Mouse (Mus musculus): ENCODE results near the gene Lair1.
"Not testable (repeated sequence)": the region's sequence is repeated elsewhere in the genome, so short reads cannot be mapped to it uniquely, and the experiment has no call there.

Lair1 gene

GRCm38 (mm10) chr7:4063714-4064425, 866 bp upstream of the Lair1 start:
- Histone ChIP-seq H3K27me3 (ENCODE audit: insufficient read depth, low read length) (no peaks in the 10 kb centered on the region), H3K36me3 (ENCODE audit: insufficient read depth, low read length) (no peaks in the 10 kb centered on the region), H3K9me3 (ENCODE audit: low read length) (peaks cover 27% of the 10 kb centered on the region), H3K4me1 (replicated peaks; ENCODE audit: low read depth, low read length) (no peaks in the 10 kb centered on the region), H3K4me3 (replicated peaks; ENCODE audit: low read length) (no peak overlapping the region)
- TF ChIP-seq CTCF (conservative IDR thresholded peaks at IDR 0.05; ENCODE audit: low read length): no peak
- TF ChIP-seq NANOG (IDR thresholded peaks at IDR 0.05; ENCODE audit: borderline replicate concordance, low read length): no peak
- no peak for TF ChIP-seq POU5F1 (IDR thresholded peaks at IDR 0.05; ENCODE audit: borderline replicate concordance, low read length)

GRCm38 (mm10) chr7:4060602-4061188, 2.3 kb downstream of the Lair1 start:
- not testable (repeated sequence) for H3K36me3 ChIP-seq (ENCODE audit: insufficient read depth, low read length); H3K4me1 ChIP-seq (replicated peaks; ENCODE audit: low read depth, low read length); H3K27me3 ChIP-seq (ENCODE audit: insufficient read depth, low read length); H3K4me3 ChIP-seq (replicated peaks; ENCODE audit: low read length)
- peaks cover 31% of the 10 kb centered on the region for H3K9me3 ChIP-seq (ENCODE audit: low read length)

- Histone ChIP-seq H3K9me3 (ENCODE audit: low read length) (no peaks in the 10 kb centered on the region), H3K4me1 (replicated peaks; ENCODE audit: low read depth, low read length) (peaks cover 8% of the 10 kb centered on the region), H3K4me3 (replicated peaks; ENCODE audit: low read length) (no peak overlapping the region), H3K27me3 (ENCODE audit: insufficient read depth, low read length) (no peaks in the 10 kb centered on the region), H3K36me3 (ENCODE audit: insufficient read depth, low read length) (no peaks in the 10 kb centered on the region)
- TF ChIP-seq POU5F1 (IDR thresholded peaks at IDR 0.05; ENCODE audit: borderline replicate concordance, low read length) (no peak), CTCF (conservative IDR thresholded peaks at IDR 0.05; ENCODE audit: low read length) (peak; percentile 52)
Observed at GRCm38 (mm10) chr7:4026794-4027421, 36.1 kb downstream of the Lair1 start.

GRCm38 (mm10) chr7:4004636-4005035, 58.4 kb downstream of the Lair1 start:
- H3K27me3 ChIP-seq (ENCODE audit: insufficient read depth, low read length); H3K36me3 ChIP-seq (ENCODE audit: insufficient read depth, low read length); H3K4me1 ChIP-seq (replicated peaks; ENCODE audit: low read depth, low read length); H3K4me3 ChIP-seq (replicated peaks; ENCODE audit: low read length): not testable (repeated sequence)
- peaks cover 55% of the 10 kb centered on the region for H3K9me3 ChIP-seq (ENCODE audit: low read length)

- not testable (repeated sequence) for H3K4me3 ChIP-seq (replicated peaks; ENCODE audit: low read length); H3K36me3 ChIP-seq (ENCODE audit: insufficient read depth, low read length); H3K27me3 ChIP-seq (ENCODE audit: insufficient read depth, low read length); H3K4me1 ChIP-seq (replicated peaks; ENCODE audit: low read depth, low read length)
- H3K9me3 ChIP-seq (ENCODE audit: low read length): peaks cover 55% of the 10 kb centered on the region
- TF ChIP-seq NANOG (IDR thresholded peaks at IDR 0.05; ENCODE audit: borderline replicate concordance, low read length): peak; percentile 38; the same call in 1 of the 2 replicates
Observed at GRCm38 (mm10) chr7:4003996-4004395, 59.0 kb downstream of the Lair1 start.

- Histone ChIP-seq H3K9me3 (ENCODE audit: low read length) (peaks cover 22% of the 10 kb centered on the region), H3K4me3 (replicated peaks; ENCODE audit: low read length) (no peak overlapping the region), H3K27me3 (ENCODE audit: insufficient read depth, low read length) (no peaks in the 10 kb centered on the region), H3K4me1 (replicated peaks; ENCODE audit: low read depth, low read length) (no peaks in the 10 kb centered on the region), H3K36me3 (ENCODE audit: insufficient read depth, low read length) (no peaks in the 10 kb centered on the region)
- TF ChIP-seq NANOG (IDR thresholded peaks at IDR 0.05; ENCODE audit: borderline replicate concordance, low read length) (no peak), POU5F1 (IDR thresholded peaks at IDR 0.05; ENCODE audit: borderline replicate concordance, low read length) (no peak), CTCF (conservative IDR thresholded peaks at IDR 0.05; ENCODE audit: low read length) (no peak)
Observed at GRCm38 (mm10) chr7:3962017-3962416, 101.0 kb downstream of the Lair1 start.

GRCm38 (mm10) chr7:3957387-3957786, 105.6 kb downstream of the Lair1 start:
- H3K4me1 ChIP-seq (replicated peaks; ENCODE audit: low read depth, low read length): no peaks in the 10 kb centered on the region
- no peak overlapping the region for H3K4me3 ChIP-seq (replicated peaks; ENCODE audit: low read length)
- no peak for TF ChIP-seq NANOG (IDR thresholded peaks at IDR 0.05; ENCODE audit: borderline replicate concordance, low read length)
- no peak for TF ChIP-seq CTCF (conservative IDR thresholded peaks at IDR 0.05; ENCODE audit: low read length)
- TF ChIP-seq POU5F1 (IDR thresholded peaks at IDR 0.05; ENCODE audit: borderline replicate concordance, low read length): no peak
- H3K27me3 ChIP-seq (ENCODE audit: insufficient read depth, low read length): no peaks in the 10 kb centered on the region
- no peaks in the 10 kb centered on the region for H3K36me3 ChIP-seq (ENCODE audit: insufficient read depth, low read length)
- peaks cover 14% of the 10 kb centered on the region for H3K9me3 ChIP-seq (ENCODE audit: low read length)

All from E14TG2a.4 (cell line).